Mouse (Mus musculus): ENCODE measurements around the gene Cmya5.

The Cmya5 gene

GRCm38 (mm10) chr13:93060437-93060836 lies 84.1 kb downstream of the Cmya5 start:
- no peak for DNase-seq

DNA sequence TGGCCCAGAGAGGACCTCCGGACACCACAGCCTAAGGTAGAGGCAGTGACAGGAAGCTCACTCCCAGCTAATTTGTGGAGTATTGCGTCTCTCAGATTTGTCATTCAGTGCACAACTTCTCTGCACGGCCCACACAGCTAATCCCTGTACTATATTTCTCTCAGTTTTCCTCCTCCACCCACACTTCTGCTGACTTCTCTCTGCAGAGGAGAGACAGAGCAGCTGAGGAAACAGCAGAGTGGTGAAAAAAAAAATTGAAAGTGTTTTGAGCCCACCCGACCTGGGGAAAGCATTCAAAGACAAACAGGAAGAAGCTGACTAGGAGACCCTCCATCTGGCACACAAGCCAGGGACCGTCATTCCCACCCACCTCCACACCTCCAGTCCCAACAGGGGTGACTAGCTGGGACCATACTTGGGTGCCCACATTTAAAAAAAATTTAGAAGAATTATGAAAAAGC lies 85.9 kb downstream of the Cmya5 start:
- DNase-seq: no peak

DNA sequence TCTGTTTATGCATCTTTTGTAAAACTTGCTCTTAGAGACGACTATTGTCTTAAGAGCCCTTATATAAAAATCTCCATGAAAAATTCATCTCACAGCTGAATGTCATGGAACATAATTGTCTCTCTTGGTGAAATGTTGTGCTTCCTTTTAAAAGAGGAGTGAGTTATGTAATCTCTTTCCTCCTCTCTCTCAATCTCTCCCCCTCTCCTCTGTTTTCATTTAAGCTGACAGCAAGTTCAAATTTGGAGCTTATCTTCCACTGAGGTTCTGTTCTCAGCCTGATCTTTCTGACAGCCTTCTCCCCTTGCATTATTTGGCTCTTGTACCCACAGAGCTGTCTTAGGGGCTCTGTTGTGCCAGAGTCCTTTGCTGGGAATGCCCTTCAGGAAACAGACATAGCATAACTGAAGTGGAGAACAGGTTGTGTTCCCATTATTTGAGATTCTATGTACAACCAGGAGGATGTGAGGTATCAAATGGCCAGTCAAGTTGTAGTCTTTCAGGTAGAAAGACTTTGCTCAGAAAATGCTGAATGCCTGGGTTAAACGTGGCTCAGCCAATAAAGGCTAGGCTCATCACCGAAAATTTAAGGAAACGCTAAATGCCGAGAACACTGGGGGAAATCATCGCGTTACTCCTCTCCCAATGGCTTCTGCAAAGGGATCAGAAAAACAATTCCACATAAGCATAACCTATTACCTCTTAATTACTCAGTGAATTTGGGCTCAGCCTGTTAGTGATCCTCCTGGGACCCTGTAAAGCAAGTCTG lies 86.8 kb downstream of the Cmya5 start:
- no peak for DNase-seq

DNA sequence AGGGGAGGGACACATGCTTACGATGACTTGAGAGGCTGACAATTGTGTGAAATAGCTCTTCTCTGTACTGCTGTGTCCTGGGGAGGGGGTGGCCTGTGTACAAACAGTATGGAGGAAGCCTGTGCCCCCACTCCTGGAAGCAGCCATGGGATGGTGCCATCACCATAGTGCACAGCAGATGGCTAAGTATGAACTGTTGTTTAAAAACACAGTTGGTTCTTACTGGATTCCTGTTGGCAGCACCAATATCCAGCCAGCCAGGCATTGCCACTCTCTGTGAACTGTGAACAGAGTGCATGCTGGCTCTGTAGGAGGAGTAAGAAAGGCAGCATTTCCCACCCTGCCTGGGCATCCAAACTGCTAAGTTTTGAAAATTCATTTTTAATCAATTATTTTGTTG lies 88.4 kb downstream of the Cmya5 start:
- no peak for DNase-seq

DNA sequence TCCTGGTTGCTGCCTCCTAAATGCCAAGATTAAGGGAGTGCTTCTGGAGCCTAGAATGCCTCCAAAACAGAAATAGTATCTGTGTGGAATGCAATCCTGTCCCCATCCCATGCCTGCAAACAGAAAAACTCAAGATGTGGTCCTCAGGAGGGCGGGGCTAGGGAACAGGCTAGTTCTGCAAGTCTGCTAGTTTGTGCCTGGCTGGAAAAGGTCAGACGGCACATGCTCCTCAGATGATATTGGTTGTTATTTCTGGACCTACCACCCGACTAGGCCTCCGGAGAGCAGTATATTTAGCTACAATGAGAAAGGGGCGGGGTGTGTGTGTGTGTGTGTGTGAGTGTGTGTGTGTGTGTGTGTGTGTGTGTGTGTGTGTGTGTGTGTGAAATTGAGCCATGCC lies 93.0 kb downstream of the Cmya5 start:
- DNase-seq: no peak

DNA sequence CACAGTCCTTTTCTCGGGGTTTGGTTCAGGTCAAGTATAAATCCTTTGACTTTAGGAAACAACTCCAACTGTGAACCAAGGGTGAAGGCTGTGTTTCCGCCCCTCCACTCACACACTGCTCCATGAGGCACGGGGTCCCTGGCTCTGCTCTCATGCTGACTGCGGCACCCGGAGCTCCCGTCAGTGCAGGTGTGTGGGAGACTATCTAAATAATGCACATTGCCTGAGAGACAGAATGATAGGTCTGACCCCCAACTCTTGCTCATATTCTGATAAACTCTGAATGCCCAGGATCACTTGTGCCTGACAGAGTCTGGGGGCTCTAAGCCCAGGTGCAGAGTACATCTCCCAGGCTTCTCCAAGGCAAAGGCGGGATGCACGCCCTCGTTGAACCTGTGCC lies 103.5 kb downstream of the Cmya5 start:
- no peak for DNase-seq

GRCm38 (mm10) chr13:93036218-93036617 lies 108.3 kb downstream of the Cmya5 start:
- DNase-seq: no peak

DNA sequence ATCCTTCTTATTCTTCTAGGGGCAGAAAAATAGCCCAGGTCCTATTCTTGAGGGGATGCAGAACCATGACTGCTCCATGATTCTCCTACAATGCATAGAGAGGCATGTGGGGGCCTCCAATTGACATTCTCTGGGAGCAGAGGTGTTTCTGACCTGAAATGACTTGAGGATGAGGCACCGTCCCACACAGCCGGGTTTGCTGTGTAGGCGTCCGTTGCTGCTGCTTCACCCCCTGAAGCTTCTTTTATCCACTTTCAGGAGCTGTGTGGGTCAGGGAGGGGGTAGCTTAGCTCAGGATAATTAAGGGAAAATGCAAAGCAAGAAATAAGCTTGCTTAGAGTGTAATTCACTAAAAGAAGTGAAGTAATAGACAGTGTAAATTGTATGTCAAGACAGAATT lies 115.2 kb downstream of the Cmya5 start:
- no peak for DNase-seq

GRCm38 (mm10) chr13:93024837-93025236 lies 119.7 kb downstream of the Cmya5 start:
- no peak for DNase-seq

DNA sequence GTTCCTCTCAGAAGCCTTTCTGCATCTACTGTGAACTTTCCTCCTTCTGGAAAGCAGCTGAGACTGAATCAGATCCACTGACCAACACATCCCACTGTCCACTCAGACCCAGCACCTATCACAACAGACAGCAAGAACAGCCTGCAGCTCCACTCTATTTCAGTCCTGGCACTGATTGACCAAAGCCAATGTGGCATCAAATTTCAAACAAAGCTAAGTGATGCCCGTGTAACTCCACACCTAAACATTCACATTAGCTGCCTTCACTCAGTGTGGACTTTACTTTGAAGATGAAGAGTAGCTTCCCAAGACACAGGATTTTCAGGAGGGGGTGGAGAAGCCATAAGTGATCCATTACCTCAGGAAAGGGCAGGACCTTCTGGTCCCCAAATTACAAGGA lies 122.4 kb downstream of the Cmya5 start:
- DNase-seq: no peak

DNA sequence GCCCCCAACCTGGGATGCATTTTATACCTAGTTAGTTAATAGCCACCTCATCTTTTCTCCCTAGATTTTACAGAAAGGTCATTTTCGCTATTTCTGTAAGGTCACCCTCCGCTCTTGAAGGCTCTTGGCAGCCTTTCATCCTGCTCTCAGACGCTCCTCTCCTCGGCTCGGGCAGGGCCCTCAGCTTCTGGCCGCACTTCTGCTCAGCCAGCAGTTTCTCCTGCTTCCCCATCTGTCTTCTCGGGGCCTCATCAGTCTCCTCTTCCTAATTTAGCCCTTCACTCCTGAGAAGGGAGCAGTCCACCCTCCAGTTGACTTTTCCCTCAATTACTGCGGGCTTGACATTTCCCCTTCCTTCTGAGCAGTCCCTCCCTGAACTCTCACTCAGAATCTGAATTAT lies 131.6 kb downstream of the Cmya5 start:
- no peak for DNase-seq

GRCm38 (mm10) chr13:93011315-93011714 lies 133.2 kb downstream of the Cmya5 start:
- DNase-seq: no peak

- DNase-seq: no peak
These were observed 134.0 kb downstream of the Cmya5 start for GRCm38 (mm10) chr13:93010524-93010923.

GRCm38 (mm10) chr13:93007078-93007477 lies 137.4 kb downstream of the Cmya5 start:
- DNase-seq: no peak

DNA sequence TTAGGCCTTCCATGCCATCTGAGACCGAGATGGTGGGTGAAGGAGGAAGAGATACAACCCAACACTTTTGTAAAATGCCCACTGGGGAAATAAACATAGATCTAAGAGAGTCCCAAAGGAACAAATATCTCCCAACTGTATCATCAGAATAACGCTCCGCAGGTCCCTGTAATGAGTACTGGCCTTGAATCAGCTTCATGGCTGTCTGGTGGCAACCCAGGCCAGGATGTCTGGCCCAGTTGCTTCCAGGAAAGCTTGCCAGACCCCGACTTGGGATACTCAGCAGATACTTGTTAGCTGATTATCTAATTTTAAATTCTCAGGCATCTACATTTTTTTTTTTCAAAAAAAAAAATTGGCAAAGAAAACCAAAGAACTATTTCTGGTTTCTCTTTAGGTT lies 138.2 kb downstream of the Cmya5 start:
- no peak for DNase-seq

DNA sequence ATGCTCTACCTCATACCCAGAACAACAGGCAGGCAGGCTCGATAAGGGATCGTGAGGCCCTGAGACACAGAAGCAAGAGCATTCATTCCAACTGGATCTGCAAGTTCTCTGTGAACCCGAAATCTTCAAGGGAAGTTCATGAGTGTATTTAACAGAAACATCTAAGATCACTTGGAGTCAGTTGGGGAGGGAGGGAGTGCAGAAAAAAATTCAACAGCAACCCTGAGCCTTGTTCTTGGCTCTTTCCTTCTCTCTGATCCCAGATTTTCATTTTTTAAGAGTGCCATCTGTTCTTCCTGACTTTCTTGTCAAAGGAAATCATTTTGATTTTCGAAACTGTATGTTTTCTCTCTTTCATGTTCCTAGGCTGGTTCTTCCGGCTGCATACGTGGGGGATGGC lies 140.5 kb downstream of the Cmya5 start:
- DNase-seq: no peak

DNA sequence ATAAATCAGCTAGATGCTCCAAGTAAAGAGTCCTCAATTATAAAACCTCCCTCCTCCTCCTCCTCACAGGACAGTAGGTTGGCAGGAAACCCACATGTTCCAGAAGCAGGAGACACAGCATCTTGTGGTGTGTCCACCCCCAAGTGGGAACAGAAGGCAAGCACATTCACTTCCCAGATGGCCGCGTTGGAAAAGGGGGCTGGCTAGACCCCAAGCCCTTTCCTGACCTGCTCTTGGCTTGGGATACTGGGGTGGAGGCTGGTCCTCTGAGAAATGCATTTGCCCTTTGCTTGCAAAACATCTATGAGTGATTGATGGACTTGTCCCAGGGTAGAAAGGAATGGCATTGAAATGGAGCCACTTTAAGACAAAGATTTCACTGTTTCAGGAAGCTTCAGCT lies 142.1 kb downstream of the Cmya5 start:
- no peak for DNase-seq

- no peak for DNase-seq
These were observed 143.7 kb downstream of the Cmya5 start for GRCm38 (mm10) chr13:93000640-93001351.

DNA sequence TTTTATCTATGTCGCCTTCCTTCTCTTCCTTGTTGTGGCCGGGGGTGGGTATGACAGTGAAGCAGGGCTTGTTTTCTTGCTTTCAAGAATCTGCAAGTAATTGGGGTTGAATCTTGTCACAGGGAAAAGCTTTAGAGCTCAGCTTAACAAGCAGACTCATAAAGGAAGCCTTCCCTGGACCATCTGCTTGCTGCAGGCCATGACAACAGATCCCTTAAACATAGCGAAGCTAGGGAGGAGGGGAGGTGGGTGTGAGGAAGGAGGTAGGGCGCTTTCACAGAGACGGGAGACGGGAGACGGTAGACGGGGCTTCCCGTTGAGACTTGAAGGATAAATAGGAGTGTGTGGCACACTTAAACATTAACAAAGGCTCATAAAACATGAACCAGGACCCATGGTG lies 144.7 kb downstream of the Cmya5 start:
- DNase-seq: no peak

DNA sequence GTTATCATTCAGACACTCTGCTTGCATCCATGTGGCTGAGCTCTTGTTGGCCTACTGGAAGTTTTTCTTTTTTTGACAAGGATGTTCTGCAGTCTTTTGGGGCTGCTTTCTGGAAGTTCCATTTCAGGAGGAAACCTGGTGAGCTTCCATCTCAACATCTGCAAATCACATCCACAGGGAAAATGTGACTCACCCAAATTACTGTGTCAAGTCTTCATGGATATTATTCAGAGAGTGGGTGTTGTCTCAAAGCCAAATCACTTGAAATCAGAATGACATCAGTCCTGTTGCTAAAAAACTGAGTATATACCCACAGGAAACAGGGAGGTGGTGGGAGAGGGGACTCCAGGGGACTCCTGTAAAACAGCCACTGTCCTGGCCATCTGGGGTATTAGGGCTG lies 149.8 kb downstream of the Cmya5 start:
- DNase-seq: no peak

- DNase-seq: no peak
These were observed 151.7 kb downstream of the Cmya5 start for GRCm38 (mm10) chr13:92992823-92993222.

Data from thymus, adult 18-20 months (tissue).